Mouse (Mus musculus) kidney, postnatal 4 days (tissue): ENCODE data around the gene Vrtn.

Experiments
- DNase-seq, 2 experiments: peaks; one replicate each; pipeline ENCODE4 v3.0.0; 2021; ENCODE audit warnings: mixed read lengths in 2 of 2

Vrtn gene

GRCm38 (mm10) chr12:84689051-84689450 lies 48.2 kb downstream of the Vrtn start:
- no peak for DNase-seq

GRCm38 (mm10) chr12:84691347-84691746 lies 50.5 kb downstream of the Vrtn start:
- no peak for DNase-seq

- no peak for DNase-seq
These were observed 51.3 kb downstream of the Vrtn start for GRCm38 (mm10) chr12:84692141-84692540.

GRCm38 (mm10) chr12:84698319-84699081 lies 57.7 kb downstream of the Vrtn start, which contains the start of gene Syndig1l:
Syndig1l (minus strand) TSS chr12:84698831.
- peak; percentile 91 for DNase-seq
